Mouse (Mus musculus): ENCODE data around the gene Gm3893.
"Not testable (repeated sequence)": the region's sequence is repeated elsewhere in the genome, so short reads cannot be mapped to it uniquely, and the experiment has no call there.

Gene Gm3893

DNA sequence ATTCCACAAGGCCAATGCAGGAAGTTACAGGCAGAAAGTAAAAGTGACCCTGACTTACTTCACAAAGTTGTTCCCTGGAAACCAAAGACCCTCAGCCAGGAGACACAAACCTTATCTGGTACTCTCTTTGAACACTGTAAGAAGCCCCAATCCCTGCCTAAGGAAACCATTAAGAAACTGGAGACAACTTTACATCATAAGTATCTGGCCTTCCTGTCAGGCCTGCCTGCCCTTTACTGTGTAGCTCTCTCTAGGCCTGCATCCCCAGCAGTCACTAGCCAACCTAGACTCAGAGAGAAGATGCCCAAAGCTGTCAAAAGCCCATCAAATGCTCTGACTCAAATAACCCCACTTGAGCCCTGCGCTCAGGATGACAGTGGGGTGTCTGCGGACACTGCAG is at the start of gene Gm3893:
Gm3893 (plus strand) TSS at position 301 of the 400 bp plus-strand sequence.
- not testable (repeated sequence) for DNase-seq (ENCODE audit: low read depth, low spot score)

DNA sequence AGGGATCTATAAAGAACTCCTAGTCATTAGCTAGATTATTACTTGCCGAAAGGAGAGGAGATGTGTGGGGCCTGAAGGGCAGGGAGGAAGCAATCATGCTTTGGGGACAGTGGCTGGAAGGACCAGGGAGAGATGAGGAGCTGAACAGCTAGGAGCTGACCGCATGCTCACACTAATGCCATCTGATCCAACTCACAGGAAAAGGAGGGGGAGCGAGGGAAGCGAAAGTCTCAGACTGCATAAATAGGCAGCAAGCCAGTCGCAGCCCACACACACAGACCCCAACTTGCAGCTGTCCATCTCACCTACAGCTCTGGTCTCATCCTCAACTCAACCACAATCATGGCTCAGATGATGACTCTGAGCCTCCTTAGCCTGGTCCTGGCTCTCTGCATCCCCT is 23.5 kb downstream of the Gm3893 start, which contains the start of gene Gm13304:
Gm13304 (plus strand) TSS at position 301 of the 400 bp plus-strand sequence.
- not testable (repeated sequence) for DNase-seq (ENCODE audit: low read depth, low spot score)

All from brain, embryonic 18.5 days (tissue).